Mouse (Mus musculus) left cerebral cortex, postnatal 36 days (tissue): Measurements from ENCODE around the gene Nrm. TPM values are rescaled to one million over a fixed set of nuclear protein-coding genes. Genes with fewer than 3 reads are reported as not detected.

Source experiments
- DNase-seq, 2 experiments: peaks; one replicate each; pipeline ENCODE4 v3.0.0; 2021 to 2022; ENCODE audit warnings: low spot score in 2 of 2, mixed read lengths in 1 of 2
- intact Hi-C: fragments of 180-260 bp; cut with DNase I; formaldehyde crosslinking; loops from one replicate; pipeline ENCODE4 v1.15.1; 2025
- total RNA-seq, 2 experiments: library from RNA; stranded (reverse); gene quantifications; 2 replicates each; pipeline ENCODE4 v1.2.3; 2021

Gene Nrm
- total RNA-seq = 1 to 10 TPM; 2.3 to 3.1 TPM

DNA sequence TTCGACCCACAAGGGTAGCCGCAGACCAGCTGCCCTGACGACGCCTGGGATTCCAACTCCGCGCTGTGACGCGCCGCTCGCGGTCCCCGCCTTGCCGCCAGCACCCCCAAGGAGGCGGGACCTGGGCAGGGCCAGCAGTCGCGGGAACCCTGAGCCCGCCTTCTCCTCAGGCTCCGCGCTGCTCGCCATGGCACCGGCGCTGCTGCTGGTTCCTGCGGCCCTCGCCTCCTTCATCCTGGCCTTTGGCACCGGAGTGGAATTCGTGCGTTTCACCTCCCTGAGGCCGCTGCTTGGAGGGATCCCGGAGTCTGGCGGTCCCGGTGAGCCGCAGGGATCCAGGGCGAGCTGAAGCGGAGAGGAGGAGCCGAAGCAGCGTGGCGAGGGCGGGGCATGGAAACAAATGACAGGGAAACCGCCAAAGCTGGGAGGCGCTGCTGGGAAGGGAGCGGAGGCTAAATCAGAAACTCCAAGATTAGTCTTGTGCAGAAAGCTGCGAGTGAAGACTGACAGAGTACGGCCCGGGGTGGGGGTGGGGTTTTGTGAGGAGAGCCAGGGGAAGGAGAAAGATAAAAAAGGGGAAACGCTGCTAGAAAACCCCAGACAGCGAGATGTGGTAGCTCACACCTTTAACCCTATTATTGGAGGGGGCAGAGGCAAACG, at the start of gene Nrm:
Gene Nrm (plus strand): TSS at position 121 of the 660 bp plus-strand sequence.
- intact Hi-C loops = no loop called here

GRCm38 (mm10) chr17:35812307-35812706, 48.8 kb upstream of the Nrm start:
- intact Hi-C loops = no loop called here
- DNase-seq = no peak

More for the DNA sequence above, at the start of gene Nrm:
- peak; percentile 91 to 93 for DNase-seq

- no peak for DNase-seq
- intact Hi-C loops = no loop called here
Measured at GRCm38 (mm10) chr17:35812736-35813135, 48.4 kb upstream of the Nrm start.

GRCm38 (mm10) chr17:35813245-35813647, 47.9 kb upstream of the Nrm start:
- DNase-seq = peak; percentile 34 to 57
- intact Hi-C loops = no loop called here

DNA sequence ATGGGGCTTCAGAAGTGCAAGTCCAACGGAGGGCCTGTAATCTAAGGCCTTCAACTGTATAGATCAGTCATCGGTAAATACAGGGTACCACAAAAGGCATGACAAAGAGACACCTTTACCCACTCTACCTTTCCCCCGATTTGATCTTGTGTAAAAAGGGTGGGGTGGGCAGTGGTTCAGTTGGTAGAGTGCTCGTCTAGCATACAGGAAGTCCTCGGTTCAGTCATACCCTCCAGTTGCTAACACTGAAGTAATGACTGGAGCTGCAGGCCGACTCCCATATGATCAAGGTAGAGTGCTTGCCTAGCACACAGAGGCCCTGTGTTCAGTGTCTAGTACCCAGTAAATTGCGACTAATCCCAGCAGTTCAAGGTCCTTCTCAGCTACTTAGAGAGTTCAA, 47.5 kb upstream of the Nrm start:
- intact Hi-C loops = no loop called here
- DNase-seq = no peak

DNA sequence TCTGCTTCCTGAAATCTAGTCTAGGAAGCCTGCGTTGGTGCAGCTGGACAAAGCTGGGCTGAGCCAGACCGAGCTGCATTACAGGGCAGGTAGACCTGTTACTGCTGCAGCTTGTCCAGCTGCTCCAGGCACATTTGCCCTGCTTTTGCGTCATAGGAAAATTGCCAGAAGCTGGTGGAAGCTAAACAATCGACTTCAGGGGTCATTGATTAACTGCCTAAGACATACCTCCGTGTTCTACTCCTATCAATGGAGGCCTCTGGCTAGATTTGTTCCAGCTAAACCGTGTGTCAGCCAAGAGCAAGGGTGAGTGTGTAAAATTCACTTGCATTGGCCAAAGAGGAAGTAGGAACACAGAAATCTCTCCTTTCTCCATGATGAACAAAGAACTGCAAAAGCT, 46.4 kb upstream of the Nrm start:
- DNase-seq = no peak

GRCm38 (mm10) chr17:35815836-35816235, 45.3 kb upstream of the Nrm start:
- intact Hi-C loops = loop anchor here (5.0 kb wide), 1 partner anchor 39 kb away; no protein-coding TSS in a partner anchor
- DNase-seq = no peak

More for the DNA sequence above, 46.4 kb upstream of the Nrm start:
- intact Hi-C loops = loop anchor here (5.0 kb wide), 1 partner anchor 37 kb away; no protein-coding TSS in a partner anchor

- no peak for DNase-seq
- intact Hi-C loops = loop anchor here (5.0 kb wide), 1 partner anchor 39 kb away; no protein-coding TSS in a partner anchor
Measured at GRCm38 (mm10) chr17:35816686-35817085, 44.4 kb upstream of the Nrm start.

- intact Hi-C loops = loop anchor here (5.0 kb wide), 1 partner anchor 40 kb away; no protein-coding TSS in a partner anchor
- DNase-seq = no peak
Measured at GRCm38 (mm10) chr17:35817226-35817625, 43.9 kb upstream of the Nrm start.

- intact Hi-C loops = no loop called here
Measured at GRCm38 (mm10) chr17:35820111-35820510, 41.0 kb upstream of the Nrm start.

GRCm38 (mm10) chr17:35821439-35822430, 39.4 kb upstream of the Nrm start, which contains the start of gene Ier3:
Gene Ier3, plus strand, starts transcription at chr17:35821684.
- intact Hi-C loops = loop anchor here (2.0 kb wide), 1 partner anchor 83 kb away; no protein-coding TSS in a partner anchor
- peak; percentile 68 to 69 for DNase-seq

More at GRCm38 (mm10) chr17:35820111-35820510, 41.0 kb upstream of the Nrm start:
- no peak for DNase-seq

DNA sequence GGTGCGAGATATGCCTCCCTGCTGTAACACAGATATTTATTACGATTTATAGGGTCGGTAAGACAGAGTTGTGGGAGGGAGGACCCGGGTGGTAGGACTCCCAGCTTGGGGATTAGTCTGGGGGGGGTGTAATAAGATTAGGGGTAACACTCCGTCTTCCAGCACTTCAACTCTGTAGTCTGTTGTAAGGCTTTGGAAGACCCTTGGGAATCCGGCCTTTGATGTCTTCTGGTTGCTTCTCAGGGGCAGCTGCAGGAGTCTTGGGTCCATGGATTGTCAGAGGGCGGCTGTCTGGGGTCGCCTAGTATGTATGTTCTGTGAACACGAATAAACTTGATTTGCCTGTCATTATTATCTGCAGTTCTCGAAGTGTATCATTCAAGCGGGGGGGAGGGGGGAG, 38.6 kb upstream of the Nrm start:
- DNase-seq = no peak
- intact Hi-C loops = loop anchor here (2.0 kb wide), 1 partner anchor 84 kb away; no protein-coding TSS in a partner anchor

DNA sequence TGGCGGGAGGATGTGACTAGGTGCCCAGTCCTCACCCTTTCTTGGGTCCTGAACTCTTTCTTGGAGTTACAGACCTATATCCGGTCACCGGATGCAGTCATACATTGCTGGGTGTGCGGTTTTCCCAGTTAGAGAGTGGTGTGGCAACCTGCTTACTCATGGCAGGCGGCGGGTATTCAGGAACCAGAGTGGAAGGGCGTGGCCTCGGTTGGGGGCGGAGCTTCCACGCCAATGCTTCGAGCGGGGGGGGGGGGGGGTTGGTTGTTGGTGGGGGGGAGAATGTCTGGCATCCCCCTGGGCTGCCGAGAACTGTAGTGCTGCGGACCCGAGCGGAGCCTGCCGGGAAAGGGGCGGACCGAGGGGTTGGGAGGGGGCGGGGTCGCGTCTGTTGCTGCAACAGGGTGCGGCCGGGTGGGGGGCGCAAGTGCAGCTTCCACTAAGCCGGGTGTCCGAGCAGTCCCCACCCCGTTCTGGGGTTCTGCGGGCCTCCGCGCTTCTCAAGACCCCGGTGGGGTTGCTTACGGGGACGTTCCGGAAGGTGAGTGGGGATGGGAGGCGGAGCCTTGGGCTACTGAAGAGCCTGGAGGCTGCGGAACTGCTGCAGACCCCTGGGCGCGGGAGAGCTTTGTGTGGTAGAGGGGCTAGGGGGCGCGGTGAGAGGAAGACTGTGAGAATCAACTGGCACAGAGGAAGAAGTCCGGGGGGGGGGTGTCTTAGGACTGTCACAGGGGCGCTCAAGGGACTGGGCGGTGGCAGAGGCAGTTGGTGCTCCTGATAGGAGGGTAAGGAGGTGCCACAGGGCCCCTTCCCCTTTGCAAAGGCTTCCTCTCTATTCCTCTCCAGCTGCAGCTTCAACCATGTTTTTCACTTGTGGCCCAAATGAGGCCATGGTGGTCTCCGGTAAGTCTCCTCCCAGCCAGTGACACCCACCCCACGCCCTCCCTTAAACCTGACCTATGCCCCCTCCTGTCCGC, 37.9 kb upstream of the Nrm start, which contains the start of gene Flot1:
Gene Flot1 (plus strand): TSS at position 267 of the 974 bp plus-strand sequence.
- intact Hi-C loops = loop anchor here (2.0 kb wide), 1 partner anchor 84 kb away; no protein-coding TSS in a partner anchor

GRCm38 (mm10) chr17:35824402-35824801, 36.7 kb upstream of the Nrm start:
- intact Hi-C loops = no loop called here
- DNase-seq = no peak

More for the DNA sequence above, 37.9 kb upstream of the Nrm start, which contains the start of gene Flot1:
- DNase-seq = peak; percentile 73 to 76

- intact Hi-C loops = no loop called here
- DNase-seq = no peak
Measured at GRCm38 (mm10) chr17:35825109-35825850, 35.8 kb upstream of the Nrm start.

- intact Hi-C loops = loop anchor here (2.0 kb wide), 1 partner anchor 45 kb away; no protein-coding TSS in a partner anchor
- peak; percentile 82 to 85 for DNase-seq
Measured at GRCm38 (mm10) chr17:35829737-35830136, 31.4 kb upstream of the Nrm start.

- intact Hi-C loops = no loop called here
- no peak for DNase-seq
Measured at GRCm38 (mm10) chr17:35832400-35833238, 28.5 kb upstream of the Nrm start.
